Mouse (Mus musculus) G1E (cell line): Measurements from ENCODE around the gene Plcb4. TPM values are rescaled to one million over a fixed set of nuclear protein-coding genes. Genes with fewer than 3 reads are reported as not detected.
A peak's percentile ranks its signal among the peaks of the same experiment; 100 is the strongest.

Experiments
- ATAC-seq: 2 replicates; pipeline ENCODE4 v1.8.0; 2016; ENCODE audit warnings: mild to moderate bottlenecking; ENCODE audit not compliant: insufficient number of reproducible peaks, poor library complexity, low FRiP score, severe bottlenecking; ENCODE audit errors: extremely low read depth
- DNase-seq: peaks from one replicate; pipeline ENCODE4 v3.0.0; 2012; ENCODE audit warnings: low spot score
- H3K27me3 ChIP-seq: 2 replicates; pipeline ENCODE4 v1.6.1; 2012; ENCODE audit warnings: mild to moderate bottlenecking, low read length, inconsistent platforms; ENCODE audit not compliant: insufficient read depth
- H3K36me3 ChIP-seq: replicated peaks from 2 replicates; pipeline ENCODE3; 2012; ENCODE audit warnings: mild to moderate bottlenecking, inconsistent platforms
- H3K4me1 ChIP-seq: 2 replicates; pipeline ENCODE4 v1.6.1; 2012; ENCODE audit warnings: low read depth, low read length, inconsistent platforms, mixed read lengths; ENCODE audit not compliant: insufficient read depth
- H3K4me3 ChIP-seq: 2 replicates; pipeline ENCODE4 v1.5.1; 2012; ENCODE audit warnings: low read depth, mild to moderate bottlenecking, inconsistent platforms, low read length, moderate library complexity, mixed read lengths
- H3K9me3 ChIP-seq: replicated peaks from 2 replicates; pipeline ENCODE4 v1.6.1; 2012; ENCODE audit warnings: inconsistent platforms
- CTCF ChIP-seq: IDR thresholded peaks from 2 replicates; pipeline ENCODE4 v1.5.1; 2012; ENCODE audit warnings: low read depth, low read length, inconsistent platforms, mixed read lengths
- GATA1 ChIP-seq: IDR thresholded peaks from 2 replicates; pipeline ENCODE4 v1.6.1; 2012; ENCODE audit warnings: borderline replicate concordance, low read length, inconsistent platforms, mixed read lengths
- GATA2 ChIP-seq: IDR thresholded peaks from 2 replicates; pipeline ENCODE4 v1.6.1; 2012; ENCODE audit warnings: low read depth, low read length, inconsistent platforms, borderline replicate concordance
- POLR2AphosphoS5 ChIP-seq: IDR thresholded peaks from 2 replicates; pipeline ENCODE4 v1.6.1; 2012; ENCODE audit warnings: low read depth, low read length, inconsistent platforms; ENCODE audit not compliant: insufficient replicate concordance
- TAL1 ChIP-seq: conservative IDR thresholded peaks from 2 replicates; pipeline ENCODE4 v1.6.1; 2012; ENCODE audit warnings: low read depth, low read length, inconsistent platforms, mixed read lengths
- polyA plus RNA-seq: library from polyadenylated mRNA; stranded (reverse); fragments of >175 nt; gene quantifications from 2 replicates; pipeline ENCODE4 v1.2.3, GENCODE M21; 2012
- total RNA-seq, 2 experiments: library from RNA; stranded (forward) in 1 of 2; stranded (reverse) in 1 of 2; fragments of 200-1000 nt in 1 of 2; fragments of >200 nt in 1 of 2; fragmentation: Nextera tagmentation in 1 of 2; gene quantifications; 2 replicates each; pipeline ENCODE4 v1.2.3; 2014 to 2017

Plcb4 gene
- total and polyA plus RNA-seq, 3 experiments = 0.27 TPM; not detected in 2

DNA sequence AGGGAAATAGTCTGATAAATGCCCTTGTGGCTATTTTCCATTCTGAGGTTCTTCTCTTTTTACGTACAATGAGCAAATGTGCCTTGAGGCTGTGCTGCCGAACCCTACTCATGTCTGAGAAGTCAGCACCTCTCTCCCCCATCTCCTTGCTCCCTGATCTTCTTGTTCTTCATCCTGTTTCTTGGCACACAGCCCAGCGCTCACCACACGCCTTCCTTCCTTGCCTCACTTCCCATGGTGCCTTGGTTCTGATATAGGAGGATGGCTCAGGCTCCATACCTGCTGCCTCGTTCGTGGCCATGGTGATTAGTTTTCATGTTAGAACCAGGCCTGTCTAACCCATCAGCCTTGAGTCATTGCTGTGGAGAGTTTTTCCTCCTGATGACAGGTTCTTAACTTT is 277.6 kb downstream of the Plcb4 start:
- no peak for TF ChIP-seq POLR2AphosphoS5
- TF ChIP-seq CTCF = no peak
- no peak for TF ChIP-seq TAL1
- no peak for TF ChIP-seq GATA2
- no peak for TF ChIP-seq GATA1
- Histone ChIP-seq H3K4me1 (no peaks in the 10 kb centered on the region), H3K9me3 (peaks cover 57% of the 10 kb centered on the region), H3K27me3 (no peaks in the 10 kb centered on the region), H3K4me3 (no peak overlapping the region), H3K36me3 (no peaks in the 10 kb centered on the region)
- no peak for ATAC-seq
- DNase-seq = no peak

GRCm38 (mm10) chr2:135937646-135938045 is 278.8 kb downstream of the Plcb4 start:
- H3K27me3 ChIP-seq = no peaks in the 10 kb centered on the region
- peaks cover 57% of the 10 kb centered on the region for H3K9me3 ChIP-seq
- H3K4me1 ChIP-seq = no peaks in the 10 kb centered on the region
- DNase-seq (no peak), ATAC-seq (no peak)
- no peaks in the 10 kb centered on the region for H3K36me3 ChIP-seq
- TF ChIP-seq TAL1 (no peak), CTCF (no peak), GATA1 (no peak), POLR2AphosphoS5 (no peak), GATA2 (no peak)
- H3K4me3 ChIP-seq = no peak overlapping the region

DNA sequence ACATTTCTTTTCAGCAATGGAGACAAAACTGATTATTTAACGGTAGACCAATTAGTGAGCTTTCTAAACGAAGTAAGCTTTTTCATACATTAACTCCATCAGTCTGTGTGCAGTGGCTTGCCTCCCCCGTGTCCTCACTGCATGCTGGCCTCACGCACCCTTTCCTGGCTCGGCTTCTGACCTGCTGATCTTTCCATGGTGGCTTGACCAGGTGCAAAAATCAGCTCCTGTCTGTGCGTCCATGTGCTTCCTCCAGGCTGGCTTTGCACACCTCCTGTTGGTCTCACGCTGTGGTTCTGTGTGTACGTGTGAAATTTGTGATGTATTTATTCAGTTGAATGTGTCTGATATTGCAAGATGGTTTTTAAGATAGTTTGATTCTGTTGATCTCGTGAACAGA is 281.1 kb downstream of the Plcb4 start:
- TF ChIP-seq GATA2 = no peak
- no peak for TF ChIP-seq TAL1
- TF ChIP-seq CTCF = no peak
- no peak for TF ChIP-seq POLR2AphosphoS5
- TF ChIP-seq GATA1 = no peak
- ATAC-seq = no peak
- Histone ChIP-seq H3K9me3 (peaks cover 50% of the 10 kb centered on the region), H3K36me3 (no peaks in the 10 kb centered on the region), H3K4me1 (no peaks in the 10 kb centered on the region), H3K4me3 (no peak overlapping the region), H3K27me3 (no peaks in the 10 kb centered on the region)
- no peak for DNase-seq

- Histone ChIP-seq H3K27me3 (no peaks in the 10 kb centered on the region), H3K4me3 (no peak overlapping the region), H3K4me1 (no peaks in the 10 kb centered on the region), H3K36me3 (no peaks in the 10 kb centered on the region), H3K9me3 (peaks cover 41% of the 10 kb centered on the region)
- no peak for ATAC-seq
- TF ChIP-seq CTCF = no peak
- no peak for TF ChIP-seq POLR2AphosphoS5
- no peak for TF ChIP-seq GATA1
- TF ChIP-seq TAL1 = no peak
- no peak for TF ChIP-seq GATA2
- no peak for DNase-seq
Observed at GRCm38 (mm10) chr2:135947839-135948238, 289.0 kb downstream of the Plcb4 start.

- Histone ChIP-seq H3K9me3 (peaks cover 50% of the 10 kb centered on the region), H3K4me3 (no peak overlapping the region), H3K27me3 (no peaks in the 10 kb centered on the region), H3K4me1 (no peaks in the 10 kb centered on the region), H3K36me3 (no peaks in the 10 kb centered on the region)
- TF ChIP-seq GATA1 (no peak), POLR2AphosphoS5 (no peak), GATA2 (no peak), CTCF (no peak), TAL1 (no peak)
- no peak for ATAC-seq
- DNase-seq = no peak
Observed at GRCm38 (mm10) chr2:135954760-135955548, 296.1 kb downstream of the Plcb4 start.

GRCm38 (mm10) chr2:135955796-135956195 is 297.0 kb downstream of the Plcb4 start:
- ATAC-seq (no peak), DNase-seq (no peak)
- no peak overlapping the region for H3K4me3 ChIP-seq
- TF ChIP-seq GATA1 = no peak
- TF ChIP-seq POLR2AphosphoS5 = no peak
- TF ChIP-seq GATA2 = no peak
- TF ChIP-seq TAL1 = no peak
- TF ChIP-seq CTCF = no peak
- no peaks in the 10 kb centered on the region for H3K4me1 ChIP-seq
- H3K36me3 ChIP-seq = no peaks in the 10 kb centered on the region
- peaks cover 44% of the 10 kb centered on the region for H3K9me3 ChIP-seq
- no peaks in the 10 kb centered on the region for H3K27me3 ChIP-seq

GRCm38 (mm10) chr2:135957689-135958088 is 298.9 kb downstream of the Plcb4 start:
- Histone ChIP-seq H3K9me3 (peaks cover 45% of the 10 kb centered on the region), H3K36me3 (no peaks in the 10 kb centered on the region), H3K4me3 (no peak overlapping the region), H3K4me1 (no peaks in the 10 kb centered on the region), H3K27me3 (no peaks in the 10 kb centered on the region)
- ATAC-seq (0 out of 2 replicates have a peak, but pooled peaks have one; percentile 9), DNase-seq (no peak)
- TF ChIP-seq TAL1 (no peak), CTCF (no peak), GATA1 (no peak), POLR2AphosphoS5 (no peak), GATA2 (no peak)
